Mouse (Mus musculus) inflammation-experienced regulatory T-cells (primary cell): ENCODE data around the gene Tbx15. TPM values are rescaled to one million over a fixed set of nuclear protein-coding genes. Genes with fewer than 3 reads are reported as not detected.

ENCODE experiments used
- polyA plus RNA-seq, 2 experiments: library from polyadenylated mRNA; unstranded; fragments of 100-300 nt; shearing (Covaris generic); gene quantifications; one replicate each; pipeline ENCODE4 v1.2.1; 2017

The Tbx15 gene
- polyA plus RNA-seq: 1 to 10 TPM in 1 of 2 experiments, not detected in 1; 1.7 TPM

GRCm38 (mm10) chr3:99240213-99240720 lies at the start of gene Tbx15:
Tbx15 (plus strand) TSS chr3:99240381.

Other genes with a start within 250 kb of the Tbx15 start
- 1 to 10 TPM; 4.4 to 8.3 TPM for gene Wars2, start 99.3 kb upstream of the Tbx15 start, polyA plus RNA-seq